Mouse (Mus musculus) T-cell, adult 2 months (primary cell): Measurements from ENCODE around the gene Bend3.
"Not testable (repeated sequence)": the region's sequence is repeated elsewhere in the genome, so short reads cannot be mapped to it uniquely, and the experiment has no call there.

Experiments
- DNase-seq: peaks from one replicate; pipeline ENCODE4 v3.0.0; 2022; ENCODE audit warnings: low spot score

Bend3 gene

DNA sequence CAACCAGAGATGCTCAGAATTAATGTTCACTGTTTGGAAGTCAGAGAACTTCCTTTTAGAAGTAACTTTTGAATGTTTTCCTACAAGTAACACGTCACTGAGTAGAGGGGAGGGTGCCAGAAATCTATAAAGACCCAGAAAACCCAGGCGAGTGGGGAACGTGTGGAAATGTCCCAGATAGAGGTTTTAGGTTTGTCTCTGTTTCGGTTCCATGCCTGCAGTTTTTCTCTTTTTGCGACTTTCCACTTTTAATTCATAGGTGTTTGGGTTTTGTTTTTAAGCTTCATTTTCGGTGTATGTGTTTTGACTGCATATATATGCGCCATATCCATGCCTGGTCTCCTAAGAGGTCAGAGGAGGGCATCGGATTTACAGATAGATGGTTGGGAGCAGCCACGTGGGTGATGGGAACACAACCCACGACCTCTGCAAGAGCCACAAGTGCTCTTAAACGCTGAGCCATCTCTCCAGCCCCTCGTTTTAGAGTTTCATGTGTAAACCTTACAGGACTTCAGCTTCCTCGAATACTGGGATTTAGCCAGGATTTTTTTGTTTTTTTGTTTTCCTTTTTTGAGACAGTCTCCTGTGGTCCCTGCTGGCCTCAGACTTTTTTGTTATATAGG lies 1.7 kb downstream of the Bend3 start:
- DNase-seq, result no peak

DNA sequence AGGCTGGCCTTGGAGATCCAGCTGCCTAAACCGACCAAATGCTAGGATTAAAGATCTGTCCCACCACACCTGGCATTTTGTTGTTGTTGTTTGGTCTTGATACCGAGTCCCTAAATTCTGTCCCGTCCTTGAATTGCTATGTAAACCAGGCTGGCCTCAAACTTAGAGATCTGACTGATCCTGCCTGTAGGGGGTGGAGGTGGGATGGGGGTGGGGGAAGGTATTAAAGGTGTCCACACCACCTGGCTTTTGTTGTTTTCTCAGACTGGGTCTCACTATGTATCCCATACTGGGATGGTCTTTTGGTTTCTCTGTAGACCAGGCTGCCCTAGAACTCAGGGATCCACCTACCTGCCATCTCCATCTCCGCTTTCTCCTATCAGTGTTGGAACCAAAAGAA lies 2.5 kb downstream of the Bend3 start:
- no peak for DNase-seq

DNA sequence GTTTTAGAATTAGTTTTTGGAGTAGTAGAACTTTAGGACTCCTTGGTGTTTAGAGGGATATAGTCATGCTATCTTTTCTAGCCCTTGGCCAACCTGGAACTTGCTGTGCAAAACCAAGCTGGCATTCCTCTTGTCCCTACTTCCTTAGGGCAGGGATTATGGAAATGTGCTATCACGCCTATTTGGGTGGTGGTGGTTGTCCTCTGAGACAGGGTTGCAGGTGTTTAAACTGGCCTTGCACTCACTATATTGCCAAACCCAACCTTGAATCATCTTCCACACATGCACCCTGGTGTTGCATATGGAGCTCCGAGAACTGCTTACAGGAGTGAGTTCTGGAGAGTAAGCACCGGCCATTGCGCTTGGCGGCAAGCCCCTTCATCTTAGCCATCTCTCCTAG lies 3.4 kb downstream of the Bend3 start:
- DNase-seq, result no peak

DNA sequence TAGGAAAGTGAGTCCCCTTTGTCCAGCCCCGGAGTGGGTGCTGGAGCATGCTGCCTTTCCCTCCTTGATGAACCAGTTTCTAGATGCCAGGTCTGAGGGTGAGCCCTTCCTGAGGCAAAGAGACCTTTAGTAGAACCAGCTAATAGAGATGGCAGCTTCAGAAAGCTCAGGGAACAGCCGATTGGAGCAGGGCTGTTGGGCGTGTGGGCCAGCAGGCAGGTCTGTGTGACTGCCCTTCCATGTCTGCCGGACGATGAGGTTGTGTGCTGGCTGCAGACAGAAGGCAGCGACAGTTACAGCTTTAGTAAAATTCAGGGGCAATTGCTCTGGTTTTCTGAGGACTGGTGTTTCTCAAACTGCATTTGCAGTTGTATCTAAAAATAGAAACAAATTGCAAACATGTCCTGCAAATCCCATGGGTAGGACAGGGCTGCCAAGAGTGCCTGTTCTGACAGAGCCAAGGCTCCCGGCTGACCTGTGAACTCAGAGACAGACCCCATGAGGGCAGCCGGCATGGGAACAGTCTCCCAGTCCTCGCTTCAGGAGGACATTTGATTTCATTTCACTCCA lies 4.9 kb downstream of the Bend3 start:
- no peak for DNase-seq

- no peak for DNase-seq
Observed at GRCm38 (mm10) chr10:43485751-43486268, 7.2 kb downstream of the Bend3 start.

DNA sequence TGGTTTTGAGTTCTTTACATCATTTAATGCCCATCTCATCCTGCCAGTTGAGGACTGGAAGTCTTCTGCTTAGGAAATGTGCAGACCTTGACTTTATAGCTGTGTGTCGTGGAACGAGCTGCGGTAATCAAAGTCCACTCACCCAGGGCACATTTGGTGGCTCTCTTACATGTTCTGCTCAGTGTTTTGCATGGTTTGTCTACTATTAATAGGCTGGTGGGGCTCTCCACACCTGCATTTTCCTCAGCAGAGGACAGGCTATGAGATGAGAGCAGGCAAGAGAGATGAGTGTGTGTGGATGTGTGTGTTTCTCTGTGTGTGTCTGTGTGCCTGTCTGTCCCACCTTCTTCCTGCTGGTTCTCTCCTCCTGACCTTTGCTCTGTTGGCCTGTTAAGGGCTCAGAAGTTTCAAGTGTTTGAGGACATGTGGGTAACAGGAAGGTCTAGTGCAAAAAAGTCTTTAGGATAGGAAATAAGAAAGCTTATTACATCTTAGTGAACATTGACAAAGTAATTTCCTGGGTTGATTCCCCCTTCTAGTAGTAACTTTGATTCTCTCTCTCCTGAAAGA lies 8.9 kb downstream of the Bend3 start:
- DNase-seq, result no peak

DNA sequence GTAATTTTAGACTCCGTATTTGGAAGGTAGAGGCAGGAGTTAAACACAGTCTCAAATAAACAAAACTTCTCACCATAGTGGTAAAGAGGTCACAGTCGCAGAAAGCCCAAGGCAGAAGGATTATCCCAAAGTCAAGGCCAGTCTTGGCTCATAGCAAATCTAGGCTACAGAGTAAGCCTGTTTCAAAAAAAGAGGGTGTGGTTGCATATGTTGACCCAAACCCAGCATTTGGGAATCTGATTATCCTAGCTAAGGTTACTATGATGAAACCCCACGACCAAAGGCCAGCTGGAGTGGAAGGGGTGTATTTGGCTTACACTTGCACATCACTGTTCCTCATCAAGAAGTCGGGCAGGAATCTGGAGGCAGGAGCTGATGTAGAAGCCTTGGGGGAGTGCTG lies 9.6 kb downstream of the Bend3 start:
- DNase-seq, result no peak

DNA sequence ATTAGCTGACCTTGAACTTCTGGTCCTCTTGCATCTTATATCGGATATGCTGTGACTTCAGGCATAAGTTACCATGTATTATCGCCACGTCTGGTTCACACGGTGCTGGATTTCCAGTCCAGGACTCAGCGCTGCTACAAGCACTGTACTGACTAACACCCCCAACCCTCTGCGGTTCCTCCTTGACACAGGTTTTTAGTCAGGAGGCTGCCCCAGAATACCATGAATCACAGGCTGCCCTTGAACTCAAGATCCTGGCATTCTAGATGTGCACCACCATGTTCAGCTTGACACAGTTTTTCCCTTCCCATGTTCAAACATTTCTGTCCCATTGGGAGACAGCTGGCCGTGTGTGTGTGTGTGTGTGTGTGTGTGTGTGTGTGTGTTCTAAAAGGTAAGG lies 10.5 kb downstream of the Bend3 start:
- no peak for DNase-seq

DNA sequence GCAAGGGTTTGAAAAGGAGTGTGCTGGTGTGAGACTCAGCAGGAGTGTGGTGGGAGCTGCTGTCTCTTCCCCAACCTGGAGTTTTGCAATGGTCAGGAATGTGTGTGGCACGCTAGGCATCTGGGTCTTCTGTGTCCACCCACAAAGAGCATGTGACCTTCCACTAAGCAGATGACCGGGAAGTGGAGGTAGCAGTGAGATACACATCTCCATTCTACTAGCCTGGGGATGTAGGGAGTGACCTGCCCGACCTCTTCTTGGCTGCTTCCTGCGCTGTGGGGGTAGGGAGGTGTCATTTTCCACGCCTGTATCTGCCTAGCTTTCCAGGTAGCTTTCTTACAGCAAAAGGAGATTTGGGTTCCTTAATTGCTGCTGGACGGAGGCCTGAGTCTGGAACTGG lies 10.9 kb downstream of the Bend3 start:
- DNase-seq, result no peak

DNA sequence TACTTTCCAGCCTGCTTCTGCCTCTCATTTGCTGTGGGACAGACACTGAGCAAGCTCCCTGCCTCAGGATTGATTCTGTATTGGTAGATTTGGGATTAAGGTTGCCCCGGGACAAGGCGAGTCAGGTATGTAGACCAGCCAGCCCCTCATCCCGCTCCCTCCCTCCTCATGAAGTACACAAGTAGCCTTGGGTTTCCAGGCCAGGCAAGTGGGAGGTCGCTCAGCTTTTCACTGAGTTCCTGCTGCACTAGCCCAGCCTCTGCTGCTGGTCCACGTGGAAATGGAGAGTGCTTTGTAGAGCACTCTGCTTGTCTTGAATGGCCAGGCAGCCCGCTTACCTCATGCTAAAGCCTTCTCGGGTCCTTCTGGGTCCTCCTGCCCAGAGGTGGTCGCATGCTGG lies 11.4 kb downstream of the Bend3 start:
- DNase-seq, result no peak

GRCm38 (mm10) chr10:43490846-43491245 lies 12.2 kb downstream of the Bend3 start:
- no peak for DNase-seq

DNA sequence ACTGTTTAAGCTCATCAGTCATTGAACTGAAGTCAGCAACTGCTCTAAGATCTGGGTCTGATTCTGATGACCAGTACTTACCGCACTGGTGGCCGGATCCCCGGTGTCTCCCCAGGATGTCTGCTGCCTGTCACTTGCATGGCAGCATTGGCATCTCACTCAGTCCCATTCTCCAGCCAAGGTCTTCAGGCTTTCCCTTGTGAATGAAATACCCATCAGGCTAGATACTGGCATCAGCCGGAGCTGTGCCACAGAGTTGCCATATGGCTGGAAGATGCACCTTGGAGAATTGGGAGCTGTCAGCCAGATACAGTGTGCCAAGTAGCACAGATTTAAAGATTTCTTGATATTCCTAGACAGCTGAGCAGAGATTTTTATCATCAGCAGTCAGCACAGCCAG lies 24.0 kb downstream of the Bend3 start:
- DNase-seq, result no peak

GRCm38 (mm10) chr10:43504291-43504690 lies 25.7 kb downstream of the Bend3 start:
- DNase-seq, result no peak

DNA sequence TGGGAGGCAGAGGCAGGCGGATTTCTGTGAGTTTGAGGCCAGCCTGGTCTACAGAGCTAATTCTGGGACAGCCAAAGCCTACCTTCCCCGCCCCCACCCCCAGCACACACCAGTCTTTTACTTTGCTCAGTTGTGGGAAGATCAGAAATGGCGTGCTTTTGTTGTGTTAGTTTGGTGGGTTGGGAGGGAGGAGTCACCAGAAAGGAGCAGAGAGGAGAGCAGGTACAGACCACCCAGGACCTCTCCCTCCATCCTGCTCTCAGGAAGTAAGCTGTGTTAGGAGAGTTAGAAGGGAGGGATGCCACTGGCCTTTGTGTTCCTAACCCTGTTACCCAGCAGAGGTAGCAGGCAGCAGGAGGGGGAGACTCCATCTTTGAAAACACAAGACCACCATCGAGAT lies 28.4 kb downstream of the Bend3 start:
- DNase-seq, result no peak

DNA sequence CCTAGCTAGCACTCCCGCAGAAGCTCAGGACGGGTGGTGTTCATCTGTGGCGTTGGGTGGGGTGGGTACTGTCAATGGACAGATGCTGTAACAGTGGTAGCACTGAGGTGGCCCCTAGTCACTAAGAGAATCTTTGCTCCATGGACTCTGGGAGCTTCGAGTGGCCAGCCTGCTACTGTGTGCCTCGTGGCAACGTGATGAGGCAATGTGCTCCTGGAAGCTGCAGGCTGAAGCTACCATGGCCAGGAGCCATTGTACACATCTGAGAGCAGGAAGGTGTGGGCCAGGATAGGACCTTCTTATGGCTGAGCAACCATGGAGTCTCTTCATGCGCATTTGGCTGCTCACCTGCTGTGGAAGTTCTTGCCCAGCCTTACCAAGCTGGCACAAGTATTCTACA lies 30.6 kb downstream of the Bend3 start:
- no peak for DNase-seq

- no peak for DNase-seq
Observed at GRCm38 (mm10) chr10:43512976-43513375, 34.3 kb downstream of the Bend3 start.

GRCm38 (mm10) chr10:43516992-43517660 lies 38.5 kb downstream of the Bend3 start:
- DNase-seq, result no peak

- DNase-seq, result no peak
Observed at GRCm38 (mm10) chr10:43517836-43518235, 39.2 kb downstream of the Bend3 start.

DNA sequence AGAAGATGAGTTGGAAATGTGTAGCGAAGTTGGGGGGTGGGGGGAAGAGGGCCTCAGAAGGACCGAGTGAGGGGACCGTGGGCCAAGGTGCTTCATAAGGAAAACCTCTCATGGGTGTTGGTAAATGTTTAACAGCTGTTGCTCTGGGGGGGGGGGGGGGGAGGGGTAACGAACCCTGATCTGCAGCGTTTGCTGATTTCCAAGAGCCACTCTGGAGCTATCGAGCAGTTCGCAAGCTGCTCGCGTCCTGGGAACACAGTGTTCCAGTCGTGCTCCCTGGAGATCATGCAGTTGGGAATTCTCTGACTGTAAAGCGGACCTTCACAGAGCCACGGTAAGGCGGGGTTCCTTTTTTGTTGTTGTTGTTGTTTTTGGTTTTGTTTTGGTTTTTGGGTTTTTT lies 39.7 kb downstream of the Bend3 start:
- no peak for DNase-seq

- no peak for DNase-seq
Observed at GRCm38 (mm10) chr10:43519977-43520376, 41.3 kb downstream of the Bend3 start.

DNA sequence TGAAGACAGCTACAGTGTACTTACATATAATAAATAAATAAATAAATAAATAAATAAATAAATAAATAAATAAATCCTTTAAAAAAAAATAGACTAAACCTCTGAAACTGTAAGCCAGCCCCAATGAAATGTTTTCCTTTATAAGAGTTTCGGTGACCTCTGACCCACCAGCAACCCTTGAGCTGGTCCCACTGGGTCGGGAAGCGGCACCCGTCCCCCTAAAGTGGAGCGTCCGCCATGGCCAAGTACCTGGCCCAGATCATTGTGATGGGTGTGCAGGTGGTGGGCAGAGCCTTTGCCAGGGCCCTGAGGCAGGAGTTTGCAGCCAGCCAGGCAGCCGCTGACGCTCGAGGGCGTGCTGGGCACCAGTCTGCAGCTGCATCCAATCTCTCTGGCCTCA lies 45.3 kb downstream of the Bend3 start, which contains the start of gene Gm9803:
TSS of gene Gm9803 (plus strand) at position 154 of the 400 bp plus-strand sequence.
- DNase-seq, result not testable (repeated sequence)

DNA sequence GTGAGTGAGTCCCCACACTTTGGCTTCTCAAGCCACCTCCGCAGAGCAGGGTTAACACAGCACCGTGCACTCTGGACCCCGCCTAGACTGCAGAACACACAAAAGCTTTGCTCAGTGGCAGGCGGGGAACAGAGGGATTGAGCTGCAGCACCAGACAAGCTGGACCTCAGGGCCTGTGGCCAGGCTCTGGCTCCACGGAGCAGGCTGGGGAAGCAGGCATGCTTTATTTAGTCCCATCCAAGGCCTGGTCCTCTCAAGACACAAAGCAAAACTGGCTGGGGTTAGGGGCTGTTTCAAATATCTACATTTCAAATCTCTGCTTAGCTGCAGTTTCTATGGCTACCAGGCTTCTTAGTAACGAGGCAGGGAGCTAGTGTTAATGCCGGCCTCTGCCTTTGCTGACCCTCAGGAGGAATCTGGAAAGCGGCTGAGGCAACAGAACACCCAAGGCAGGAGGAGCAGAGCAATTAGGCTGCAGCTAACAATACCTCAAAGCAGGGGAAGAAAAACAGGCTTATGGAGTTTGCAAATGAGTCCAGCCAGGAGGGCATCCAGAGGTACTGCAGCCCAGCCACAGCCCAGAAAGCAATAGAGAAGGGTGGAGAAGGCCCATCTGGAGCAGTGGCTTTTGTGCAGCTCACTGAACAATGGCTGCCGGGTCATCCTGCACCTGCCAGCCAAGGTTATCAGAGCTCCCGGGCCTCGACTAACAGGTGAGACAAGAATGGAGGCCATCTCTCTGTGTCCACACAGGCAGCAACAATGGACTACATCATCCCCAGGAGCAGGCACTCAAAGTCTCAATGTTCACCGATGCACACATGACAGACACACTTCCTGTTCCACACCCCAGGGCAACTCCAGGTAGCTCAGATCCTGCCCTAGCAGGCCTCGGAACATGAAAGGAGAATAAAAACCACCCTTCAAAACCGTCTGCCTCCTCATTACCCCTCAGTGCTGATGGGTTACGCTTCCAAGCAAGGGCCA lies 48.9 kb downstream of the Bend3 start:
- DNase-seq, result no peak
